Mouse (Mus musculus): ENCODE results near the gene Ears2.
A peak's percentile ranks its signal among the peaks of the same experiment; 100 is the strongest.
"Not testable (repeated sequence)": the region's sequence is repeated elsewhere in the genome, so short reads cannot be mapped to it uniquely, and the experiment has no call there.

Gene Ears2

DNA sequence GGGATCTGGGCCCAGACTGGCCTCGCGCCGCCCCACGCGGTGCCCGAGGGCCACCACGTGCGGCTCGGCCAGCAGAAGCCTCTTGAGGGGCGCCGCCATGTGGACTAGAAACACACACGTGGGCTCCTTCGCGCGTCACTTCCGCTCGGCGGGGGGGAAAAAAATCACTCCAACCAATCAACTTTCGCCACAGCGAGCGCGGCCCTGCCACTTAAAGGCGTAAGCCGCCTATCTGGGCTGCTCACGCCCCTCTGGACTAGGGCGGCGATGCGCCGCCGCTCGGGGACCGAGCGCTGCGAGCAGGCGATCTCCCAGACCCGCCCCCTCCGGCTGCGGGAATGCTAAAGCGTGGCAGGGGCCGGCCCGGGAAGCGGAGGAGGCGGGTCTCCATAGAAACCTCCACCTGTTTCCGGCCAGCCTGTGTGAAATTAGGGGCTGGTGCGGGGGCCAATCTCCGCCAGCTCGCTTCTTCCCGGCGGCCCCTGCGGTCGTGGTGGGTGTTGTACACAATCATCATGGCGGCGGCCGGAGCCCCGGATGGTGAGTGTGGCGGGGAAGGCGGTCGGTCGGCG lies at the start of gene Ears2, which contains the start of gene Ubfd1:
Gene Ears2 (minus strand): TSS at position 319 of the 572 bp plus-strand sequence.
Gene Ubfd1 (plus strand): TSS at position 231 of the 572 bp plus-strand sequence.
- peak; percentile 97 for DNase-seq

DNA sequence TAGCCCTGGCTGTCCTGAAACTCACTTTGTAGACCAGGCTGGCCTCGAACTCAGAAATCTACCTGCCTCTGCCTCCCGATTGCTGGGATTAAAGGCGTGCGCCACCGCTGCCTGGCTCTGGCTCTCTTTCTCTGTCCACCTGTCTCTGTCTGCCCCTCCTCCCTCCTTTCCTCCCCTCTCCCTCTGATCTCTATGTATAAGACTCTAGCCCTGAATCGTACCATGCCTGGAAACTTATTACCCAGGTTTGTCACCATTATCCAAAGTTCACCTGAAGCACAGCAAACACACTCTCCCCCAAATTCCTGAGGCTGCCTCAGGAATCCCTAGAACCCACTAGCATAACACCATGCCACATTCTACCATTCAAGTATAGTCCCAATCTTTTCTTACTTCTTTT lies 41.1 kb upstream of the Ears2 start:
- DNase-seq: no peak

DNA sequence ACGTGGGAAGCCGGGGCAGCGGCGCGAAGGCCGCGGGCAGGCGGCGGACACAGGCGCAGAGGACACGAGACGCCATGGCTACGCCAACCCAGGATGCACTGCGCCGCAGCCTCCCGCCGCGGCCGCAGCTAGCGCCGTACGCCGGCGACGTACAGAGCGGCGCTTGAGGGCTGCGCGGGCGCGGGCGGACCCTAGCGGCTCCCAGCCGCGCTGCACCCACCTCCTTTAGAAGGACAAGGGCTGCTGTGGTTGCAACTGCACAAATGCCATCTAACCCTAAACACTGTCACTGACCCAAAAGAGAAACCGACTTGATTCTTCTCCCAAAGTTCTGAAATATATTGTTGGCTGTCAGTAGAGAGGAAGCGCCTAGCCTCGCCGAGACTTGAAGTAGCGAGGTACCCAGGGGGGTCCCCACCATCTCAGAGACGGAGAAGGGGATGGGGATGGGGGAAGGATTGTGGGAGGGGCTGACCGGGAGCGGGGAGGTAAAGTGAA lies 34.7 kb upstream of the Ears2 start, which contains the start of gene Ndufab1:
Gene Ndufab1 (minus strand): TSS at position 140 of the 498 bp plus-strand sequence.
- DNase-seq: peak; percentile 93

DNA sequence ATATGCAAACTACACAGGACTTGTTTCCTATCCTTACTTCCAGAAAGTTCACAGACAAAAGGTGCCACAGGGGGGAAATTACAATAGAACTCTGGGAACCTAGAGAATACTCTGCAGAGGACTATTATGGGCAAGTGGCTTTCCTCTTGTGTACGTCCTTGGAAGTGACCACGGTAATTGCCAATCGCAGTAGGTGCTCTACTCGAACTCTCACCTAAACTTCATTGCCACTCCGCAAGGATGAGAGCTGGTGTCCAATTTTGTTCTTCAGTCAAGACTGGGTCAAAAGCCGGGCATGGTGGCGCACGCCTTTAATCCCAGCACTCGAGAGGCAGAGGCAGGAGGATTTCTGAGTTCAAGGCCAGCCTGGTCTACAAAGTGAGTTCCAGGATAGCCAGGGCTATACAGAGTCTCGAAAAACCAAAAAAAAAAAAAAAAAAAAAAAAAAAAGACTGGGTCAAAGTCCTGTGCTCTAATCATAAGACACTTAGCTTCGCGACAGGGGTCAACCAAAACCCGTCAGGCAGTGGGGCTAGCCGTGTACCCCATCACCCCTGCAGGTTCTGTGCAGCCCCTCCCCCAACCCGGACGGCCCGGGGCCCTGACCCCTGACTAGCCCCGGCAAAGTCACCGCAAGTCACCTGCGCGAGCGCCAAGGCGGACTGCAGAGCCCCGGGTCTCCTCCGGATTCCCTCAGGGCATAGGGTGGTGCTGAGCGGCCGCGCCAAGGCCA lies 34.1 kb upstream of the Ears2 start:
- DNase-seq: not testable (repeated sequence)

DNA sequence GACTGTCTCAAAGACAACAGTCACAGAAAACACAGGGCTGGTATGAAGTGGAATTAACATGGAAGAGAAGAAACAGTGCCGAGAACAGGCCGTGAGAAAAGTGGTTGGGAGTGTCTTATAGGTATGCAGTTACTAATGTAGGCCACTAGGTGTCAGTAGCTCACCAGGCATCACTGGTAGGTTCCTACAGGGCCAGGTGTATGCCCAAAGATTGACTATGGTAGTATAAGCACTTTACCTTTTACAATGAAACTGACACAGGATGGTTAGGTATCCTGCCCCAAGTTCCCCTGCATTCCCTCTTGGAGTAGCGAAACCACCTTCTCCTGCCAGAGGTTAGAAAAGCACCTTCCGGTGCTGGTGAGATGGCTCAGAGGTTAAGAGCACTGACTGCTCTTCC lies 32.2 kb upstream of the Ears2 start:
- DNase-seq: peak; percentile 48

DNA sequence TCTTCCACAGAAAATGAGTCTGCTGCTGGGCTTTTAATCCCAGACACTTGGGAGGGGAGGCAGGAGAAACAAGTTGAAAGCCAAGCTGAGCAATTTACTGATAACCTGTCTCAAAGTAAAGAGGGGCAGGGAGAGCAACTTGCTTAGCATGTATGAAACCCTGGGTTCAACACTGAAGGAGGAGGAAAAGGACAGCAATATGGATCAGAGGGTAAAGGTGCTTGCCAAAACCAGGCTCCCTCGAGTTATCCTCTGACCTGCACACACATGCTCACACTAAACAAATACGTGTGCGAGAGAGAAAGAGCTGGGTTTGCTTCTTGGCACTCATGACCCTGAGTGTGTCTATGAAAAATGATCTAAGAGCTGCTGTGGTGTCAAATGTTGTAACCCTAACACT lies 30.9 kb upstream of the Ears2 start:
- DNase-seq: no peak

DNA sequence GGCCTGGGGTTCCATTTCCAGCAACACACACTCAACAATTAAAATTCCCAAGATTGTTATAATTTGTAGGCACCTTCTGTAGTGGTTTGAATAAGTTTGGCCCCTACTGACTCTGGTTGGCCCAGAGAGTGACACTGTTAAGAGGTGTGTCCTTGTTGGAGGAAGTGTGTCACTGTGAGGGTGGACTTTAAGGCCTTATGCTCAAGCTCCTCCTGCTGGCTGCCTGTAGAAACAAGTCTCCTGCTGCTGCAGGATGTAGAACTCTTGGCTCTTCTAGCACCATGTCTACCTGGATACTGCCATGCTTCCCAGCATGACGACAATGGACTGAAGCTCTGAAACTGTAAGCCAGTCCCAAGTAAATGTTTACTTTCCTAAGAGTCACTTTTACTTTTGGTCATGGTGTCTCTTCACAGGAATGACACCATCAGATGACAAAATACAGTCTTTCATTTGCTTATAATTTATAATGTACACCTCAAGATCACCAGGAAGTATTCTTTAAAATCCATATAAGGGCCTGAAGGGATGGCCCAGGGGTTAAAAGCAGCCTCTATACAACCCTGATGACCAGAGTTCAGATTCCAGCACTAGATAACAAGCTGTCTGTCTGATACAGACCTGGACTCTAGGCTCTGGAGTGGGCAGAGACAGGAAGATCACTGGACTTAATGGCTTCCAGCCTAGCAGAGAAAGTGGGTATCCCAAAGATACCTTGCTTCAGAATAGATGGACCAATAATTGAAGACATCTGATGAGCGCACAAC lies 27.7 kb upstream of the Ears2 start:
- DNase-seq: no peak

DNA sequence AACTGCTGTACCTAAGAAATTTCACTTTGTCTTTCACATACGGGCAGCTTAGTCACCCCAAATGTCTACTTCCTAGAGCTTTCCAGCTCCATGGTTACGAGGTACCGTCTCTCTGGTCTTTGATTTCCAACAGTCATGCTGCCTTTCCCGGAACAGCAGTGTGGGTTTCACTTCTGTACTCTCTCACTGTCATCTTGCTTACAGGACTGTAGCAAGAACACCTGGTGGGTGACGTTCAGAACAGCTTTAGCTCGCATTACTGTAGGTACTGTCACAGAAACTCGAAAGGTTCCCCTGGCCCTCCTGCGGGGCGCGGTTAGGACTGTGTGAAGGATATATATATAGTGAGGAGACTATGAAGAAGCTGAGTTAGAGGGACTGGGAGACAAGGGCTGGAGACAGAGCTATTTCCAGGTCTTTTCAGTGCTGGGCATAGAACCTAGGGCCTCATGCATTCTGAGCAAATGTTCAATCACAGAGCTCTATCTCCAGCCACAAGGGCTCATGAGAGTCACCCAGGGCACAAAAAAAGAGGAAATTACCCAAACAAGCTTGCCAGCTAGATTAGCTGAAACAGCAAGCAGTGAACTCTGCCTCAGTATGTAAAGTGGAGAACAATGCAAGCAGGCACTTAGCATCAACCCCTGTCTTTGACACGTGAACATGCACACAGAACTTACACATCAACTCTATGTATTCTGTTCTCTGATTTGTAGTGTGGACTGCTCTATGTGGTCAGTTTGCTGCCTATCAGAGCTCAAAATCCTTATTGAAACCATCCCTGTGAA lies 20.3 kb upstream of the Ears2 start:
- DNase-seq: no peak

DNA sequence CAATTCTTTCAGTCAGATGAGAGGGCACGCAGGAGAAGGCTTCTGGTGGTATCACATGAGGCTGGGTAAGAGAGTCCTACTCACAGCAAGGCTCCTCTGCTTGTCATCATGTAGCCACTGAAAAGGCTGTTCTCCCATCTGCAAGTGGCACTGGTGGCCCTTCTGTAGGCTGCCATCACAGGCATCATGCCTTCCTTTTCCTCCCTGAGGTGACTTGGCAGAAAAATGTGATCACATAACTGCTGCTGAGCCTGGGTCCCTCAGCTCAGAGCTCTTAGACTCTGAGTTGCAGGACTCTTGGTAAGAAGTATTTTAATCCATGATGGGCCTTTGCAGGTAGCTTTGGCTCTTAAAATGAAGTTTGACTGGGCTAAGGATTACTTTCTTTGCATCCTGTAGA lies 14.0 kb upstream of the Ears2 start:
- DNase-seq: no peak

DNA sequence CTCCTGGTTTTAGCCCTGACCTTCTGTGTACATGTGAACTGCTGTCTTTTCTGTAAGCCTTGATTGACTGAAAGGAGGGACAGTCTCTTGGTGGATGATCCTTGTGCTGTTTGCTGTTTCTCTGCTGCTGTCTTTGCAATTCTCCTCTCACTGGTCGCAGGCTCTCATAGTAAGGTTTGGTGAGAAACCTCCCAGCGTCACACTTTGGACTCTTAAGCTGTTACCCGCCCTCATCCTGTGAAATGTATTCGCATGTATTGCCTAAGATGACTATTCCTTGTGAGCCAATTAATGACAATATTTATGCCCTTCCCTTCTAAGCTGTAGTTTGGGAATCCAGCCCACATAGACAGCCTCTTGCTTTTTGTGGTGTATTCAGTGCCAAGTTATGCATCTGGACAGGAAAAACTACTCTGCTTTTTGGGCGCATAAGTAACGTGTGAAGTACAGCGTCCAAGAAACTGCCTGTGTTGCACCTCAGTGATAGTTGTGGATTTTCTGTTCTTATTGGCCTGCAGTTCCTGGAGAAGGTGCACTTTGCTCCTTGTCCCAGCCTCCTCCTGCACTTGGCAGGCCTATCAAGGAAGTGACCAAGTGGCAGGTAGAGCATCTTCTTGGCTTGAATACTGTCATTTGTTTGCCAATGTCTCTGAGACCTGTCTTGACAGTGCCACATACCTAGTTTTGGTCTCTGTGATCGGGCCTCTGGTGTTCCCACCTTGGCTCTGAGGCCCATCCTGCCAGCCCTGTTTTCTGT lies 12.9 kb upstream of the Ears2 start:
- DNase-seq: no peak

DNA sequence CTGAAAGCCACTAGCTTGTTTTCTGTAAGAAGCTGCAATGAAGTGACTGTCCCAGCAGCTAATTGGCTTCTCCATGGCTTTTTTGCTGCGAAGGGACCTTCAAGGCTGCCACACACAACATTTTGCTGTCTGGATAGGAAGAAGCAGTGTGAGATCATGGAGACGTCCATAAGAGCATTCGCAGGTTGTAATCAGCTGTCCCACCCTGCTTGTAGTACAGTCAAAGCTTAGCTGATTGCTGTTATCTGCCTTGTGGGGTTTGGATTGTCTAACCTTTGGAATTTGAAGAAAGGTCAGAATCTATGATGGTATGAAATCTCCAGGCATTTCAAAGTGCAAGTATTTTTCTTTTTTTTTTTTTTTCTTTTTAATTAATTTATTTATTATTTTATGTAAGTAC lies 7.3 kb upstream of the Ears2 start:
- DNase-seq: no peak

DNA sequence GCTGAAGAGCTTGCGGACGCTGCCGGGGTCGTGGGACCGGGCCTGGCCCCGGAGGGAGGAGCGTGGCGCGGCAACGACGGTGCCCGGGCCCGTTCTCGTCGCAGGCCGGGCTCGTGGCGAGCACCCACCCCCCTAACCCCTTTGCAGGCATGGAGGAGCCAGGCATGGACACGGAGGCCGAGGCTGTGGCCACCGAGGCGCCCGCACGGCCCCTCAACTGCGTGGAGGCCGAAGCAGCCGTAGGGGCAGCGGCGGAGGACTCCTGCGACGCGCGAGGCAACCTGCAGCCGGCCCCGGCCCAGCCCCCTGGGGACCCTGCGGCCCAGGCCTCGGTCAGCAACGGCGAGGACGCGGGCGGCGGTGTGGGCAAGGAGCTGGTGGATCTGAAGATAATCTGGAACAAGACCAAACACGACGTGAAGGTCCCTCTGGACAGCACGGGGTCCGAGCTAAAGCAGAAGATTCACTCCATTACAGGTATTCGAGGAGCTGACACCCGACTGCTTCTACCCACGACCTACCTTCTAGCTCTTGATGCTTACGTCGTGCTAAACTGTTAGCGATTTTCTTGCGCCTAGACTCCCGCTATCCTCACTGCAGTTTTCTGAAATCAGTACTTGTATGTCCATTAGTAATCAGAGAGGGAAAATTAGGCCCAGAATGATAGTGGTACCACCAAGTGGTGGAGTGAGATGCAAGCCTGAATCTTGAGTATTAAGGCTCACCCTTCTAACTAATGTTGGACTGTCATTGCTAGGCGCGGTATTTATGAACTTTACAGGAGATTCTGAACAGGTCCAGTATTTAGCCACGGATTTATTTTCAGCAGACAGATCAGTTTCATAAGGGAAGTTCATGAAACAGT lies 686 bp upstream of the Ears2 start:
- DNase-seq: no peak

DNA sequence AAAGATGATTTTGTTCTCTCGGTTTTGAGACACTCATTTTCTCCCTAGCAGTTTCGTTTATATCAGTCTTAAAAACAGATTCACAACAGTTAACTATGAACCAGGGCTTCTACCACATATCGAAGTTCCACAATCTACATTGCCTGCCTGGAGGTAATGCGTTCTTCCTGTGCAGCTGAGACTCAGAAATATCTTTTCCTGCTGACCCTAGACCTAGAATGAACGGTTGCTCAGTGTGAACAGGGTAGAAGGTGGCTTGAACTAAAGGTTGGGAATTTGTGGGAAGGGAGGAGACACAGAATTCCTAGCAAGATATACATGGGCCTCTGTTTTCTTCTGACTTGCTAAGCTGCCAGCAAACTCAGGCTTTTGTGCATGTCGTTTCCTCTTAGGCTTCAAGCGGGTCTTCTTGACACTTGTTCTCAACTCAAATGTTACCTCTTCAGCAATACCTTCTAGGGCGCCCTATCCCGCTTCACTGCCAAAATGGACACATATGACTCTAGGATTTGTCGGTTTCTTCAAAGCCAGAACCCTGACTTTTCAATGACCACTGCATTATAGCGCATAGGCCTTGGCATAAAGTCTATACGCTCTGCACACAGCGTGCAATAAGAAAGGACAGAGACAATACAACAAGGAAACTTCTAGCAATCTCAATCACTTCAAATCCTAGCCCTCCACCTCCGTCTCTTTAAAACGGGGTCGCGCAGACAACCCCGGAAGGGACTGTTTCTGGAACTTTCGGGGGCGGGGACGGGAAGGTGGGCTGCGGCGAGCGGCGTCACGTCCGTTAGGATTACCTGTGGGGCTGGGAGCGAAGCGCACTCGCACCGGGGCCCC lies 740 bp downstream of the Ears2 start:
- peak; percentile 20 for DNase-seq

DNA sequence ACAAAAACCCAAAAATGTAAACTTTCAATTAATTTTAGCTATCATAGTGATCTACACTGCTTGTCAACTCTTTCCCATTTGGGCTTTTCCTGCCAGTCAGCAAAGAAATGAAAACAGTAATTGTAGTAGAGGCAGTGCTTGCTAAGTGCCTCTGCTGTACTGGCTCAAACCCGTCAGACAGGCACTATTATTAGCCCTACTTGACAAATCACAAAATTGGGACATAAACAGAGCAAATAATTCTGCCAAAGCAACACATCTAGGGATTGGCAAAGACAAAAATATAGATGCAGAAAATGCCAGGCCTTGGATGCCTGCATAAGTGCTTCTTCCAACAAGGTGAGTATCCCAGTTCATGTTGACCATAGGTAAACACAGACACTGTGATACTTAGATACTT lies 1.4 kb downstream of the Ears2 start:
- DNase-seq: no peak

DNA sequence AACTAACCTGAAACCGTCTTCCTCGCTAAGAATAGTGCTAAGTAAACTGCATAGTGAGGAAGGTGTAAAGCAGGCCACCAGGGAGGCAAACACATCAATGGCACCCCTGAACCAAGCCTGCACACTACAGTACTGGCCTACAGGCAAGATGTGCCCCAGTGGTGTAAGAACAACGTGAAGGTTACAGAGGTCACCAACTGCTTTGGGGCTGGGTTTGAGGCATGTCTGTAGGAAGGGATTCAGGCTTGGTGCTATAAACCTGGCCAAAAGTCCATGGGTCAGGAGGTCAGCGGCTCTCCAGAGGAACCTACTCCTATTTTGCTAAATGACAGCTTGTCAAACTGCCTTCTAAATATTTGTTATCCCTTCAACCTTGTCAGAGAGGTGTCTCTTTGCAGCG lies 10.4 kb downstream of the Ears2 start:
- no peak for DNase-seq

DNA sequence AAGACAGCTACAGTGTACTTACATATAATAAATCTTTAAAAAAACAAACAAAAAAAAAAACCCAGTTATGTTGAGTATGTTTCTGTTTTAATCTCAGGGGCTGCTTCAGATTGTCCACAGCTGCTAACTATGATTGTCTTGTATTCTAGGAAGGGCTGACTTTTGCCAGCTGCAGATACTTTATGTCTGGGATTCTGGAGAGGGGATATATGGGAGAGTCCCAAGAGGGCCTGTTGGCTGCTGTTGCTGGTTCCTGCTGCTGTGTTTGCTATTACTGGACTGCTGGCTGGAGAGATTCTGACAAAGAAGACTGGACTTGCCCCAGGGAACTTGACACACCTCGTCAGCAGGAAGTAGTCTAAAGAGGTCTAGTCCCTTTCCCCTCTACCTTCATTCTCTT lies 16.2 kb downstream of the Ears2 start:
- DNase-seq: peak; percentile 75

DNA sequence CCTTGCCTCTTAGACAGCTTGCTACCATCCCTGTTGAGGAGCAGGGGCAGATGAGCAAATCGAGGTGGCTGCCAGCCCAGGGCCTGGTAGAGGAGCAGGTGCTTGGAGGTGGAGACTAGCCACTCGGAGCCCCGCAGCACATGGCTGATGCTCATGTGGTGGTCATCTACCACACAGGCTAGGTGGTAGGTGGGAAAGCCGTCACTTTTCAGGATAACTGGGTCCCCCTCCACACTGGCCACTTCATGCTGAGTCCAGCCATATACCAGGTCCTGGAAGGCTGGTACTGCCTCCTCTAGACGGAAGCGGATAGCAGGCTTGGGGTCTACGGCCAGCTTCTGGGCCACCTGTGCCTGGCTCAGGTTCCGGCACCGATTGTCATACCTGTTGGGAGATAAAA lies 18.9 kb downstream of the Ears2 start:
- no peak for DNase-seq

DNA sequence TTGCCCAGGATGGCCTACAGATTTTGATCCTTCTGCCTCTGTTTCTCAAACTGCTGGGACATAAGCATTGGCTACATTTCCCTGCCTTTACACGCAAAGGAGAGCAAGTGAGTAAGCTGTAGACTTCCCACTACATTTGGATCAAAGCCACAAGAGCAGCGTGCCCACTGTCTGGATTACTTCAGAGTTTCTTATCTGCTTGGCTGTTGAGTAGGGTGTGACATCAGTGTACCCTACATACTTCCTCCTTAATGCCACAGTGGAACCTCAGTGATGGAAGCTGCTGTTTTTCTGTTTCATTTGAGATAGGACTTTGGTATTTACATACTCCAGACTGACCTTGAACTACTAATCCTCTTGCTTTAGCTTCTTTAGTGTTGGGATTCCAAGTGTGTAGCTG lies 20.2 kb downstream of the Ears2 start:
- no peak for DNase-seq

DNA sequence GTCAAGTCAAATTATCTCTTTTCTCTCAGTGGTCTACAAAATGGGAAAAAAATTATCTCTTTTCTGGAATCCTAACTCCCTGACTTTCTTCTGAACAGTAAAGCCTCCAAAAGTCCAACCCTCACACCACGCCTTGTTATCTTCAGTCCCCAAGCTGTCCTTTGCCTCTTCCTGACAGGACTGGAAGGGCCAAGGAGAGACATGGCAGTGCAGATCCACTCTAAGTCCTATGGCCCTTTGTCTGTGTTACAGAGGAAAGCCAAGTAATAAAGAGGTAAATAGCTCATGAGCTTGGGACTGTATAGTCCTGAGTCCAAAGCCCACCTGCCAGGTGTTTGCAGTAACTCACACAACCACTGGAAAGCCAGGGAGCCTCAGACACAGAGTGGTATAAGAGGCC lies 21.4 kb downstream of the Ears2 start:
- no peak for DNase-seq

DNA sequence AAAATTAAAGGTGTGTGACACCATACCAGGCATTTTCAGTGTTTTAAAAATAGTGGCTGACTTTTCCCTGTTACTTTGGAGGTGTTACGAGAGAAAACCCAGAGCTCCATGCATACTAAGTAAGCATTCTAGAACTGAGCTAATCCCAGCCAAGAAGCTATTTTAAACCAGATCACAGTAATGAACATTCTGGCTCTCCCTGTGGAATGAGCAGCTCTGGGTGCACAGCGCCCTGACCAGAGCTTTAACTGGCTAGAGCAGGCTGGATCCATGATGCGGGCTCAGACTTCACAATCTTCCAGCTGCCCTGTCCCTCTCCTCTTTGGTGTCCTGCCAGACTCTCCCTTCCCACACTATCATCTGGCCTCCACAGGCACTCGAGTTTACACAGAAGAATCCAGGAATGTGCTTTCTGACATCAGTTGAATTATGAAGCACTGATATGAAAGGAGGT lies 21.9 kb downstream of the Ears2 start:
- peak; percentile 72 for DNase-seq
